Mouse (Mus musculus) heart, embryonic 16.5 days (tissue): Measurements from ENCODE around the gene Map2k6. TPM values are rescaled to one million over a fixed set of nuclear protein-coding genes. Genes with fewer than 3 reads are reported as not detected.

Source experiments
- ATAC-seq: fragments of 200-750 bp; cut with Nextera tagmentation; replicated peaks from 2 replicates; pipeline ENCODE4 v1.8.0; 2017; ENCODE audit warnings: moderate number of reproducible peaks; ENCODE audit not compliant: insufficient read depth, low FRiP score; ENCODE audit errors: extremely low read depth
- H3K27ac ChIP-seq: fragments of 300-500 bp; sonication (generic); 2 replicates; pipeline ENCODE4 v1.5.1; 2014; ENCODE audit warnings: mild to moderate bottlenecking, low read length, control low read depth, moderate library complexity
- H3K27me3 ChIP-seq: fragments of 300-500 bp; sonication (generic); 2 replicates; pipeline ENCODE4 v1.6.1; 2014; ENCODE audit warnings: low read length, mixed read lengths; ENCODE audit not compliant: control insufficient read depth, insufficient read depth
- H3K36me3 ChIP-seq: fragments of 300-500 bp; sonication (generic); 2 replicates; pipeline ENCODE4 v1.6.1; 2014; ENCODE audit not compliant: control insufficient read depth, insufficient read depth
- H3K4me1 ChIP-seq: fragments of 300-500 bp; sonication (generic); 2 replicates; pipeline ENCODE4 v1.6.1; 2014; ENCODE audit warnings: low read length, mixed read lengths; ENCODE audit not compliant: control insufficient read depth, insufficient read depth
- H3K4me2 ChIP-seq: fragments of 300-500 bp; sonication (generic); 2 replicates; pipeline ENCODE4 v1.6.1; 2014; ENCODE audit warnings: low read depth, mild to moderate bottlenecking, control low read depth, low read length
- H3K4me3 ChIP-seq: fragments of 300-500 bp; sonication (generic); 2 replicates; pipeline ENCODE4 v1.5.1; 2014; ENCODE audit warnings: mild to moderate bottlenecking, control low read depth, low read length
- H3K9ac ChIP-seq: fragments of 300-500 bp; sonication (generic); 2 replicates; pipeline ENCODE4 v1.6.1; 2014; ENCODE audit warnings: low read length, control low read depth
- H3K9me3 ChIP-seq: fragments of 300-500 bp; sonication (generic); replicated peaks from 2 replicates; pipeline ENCODE4 v1.6.1; 2016; ENCODE audit warnings: low read length; ENCODE audit not compliant: control insufficient read depth
- WGBS: fragments of 180-500 bp; shearing (Covaris S2); extraction: QIAGEN DNeasy Blood & Tissue Kit; methylation state at CpG from one replicate; pipeline ENCODE4 v1.1.7; 2014; 5-methylcytosine and 5-hydroxymethylcytosine counted together
- polyA plus RNA-seq: library from polyadenylated mRNA; unstranded; fragments of >200 nt; fragmentation: Nextera tagmentation; extraction: Ambion mirVana; gene quantifications from 2 replicates; pipeline ENCODE4 v1.2.1, GENCODE M21; 2015

The Map2k6 gene
- polyA plus RNA-seq, 1 experiment from 2014 or later: 15.4 TPM

DNA sequence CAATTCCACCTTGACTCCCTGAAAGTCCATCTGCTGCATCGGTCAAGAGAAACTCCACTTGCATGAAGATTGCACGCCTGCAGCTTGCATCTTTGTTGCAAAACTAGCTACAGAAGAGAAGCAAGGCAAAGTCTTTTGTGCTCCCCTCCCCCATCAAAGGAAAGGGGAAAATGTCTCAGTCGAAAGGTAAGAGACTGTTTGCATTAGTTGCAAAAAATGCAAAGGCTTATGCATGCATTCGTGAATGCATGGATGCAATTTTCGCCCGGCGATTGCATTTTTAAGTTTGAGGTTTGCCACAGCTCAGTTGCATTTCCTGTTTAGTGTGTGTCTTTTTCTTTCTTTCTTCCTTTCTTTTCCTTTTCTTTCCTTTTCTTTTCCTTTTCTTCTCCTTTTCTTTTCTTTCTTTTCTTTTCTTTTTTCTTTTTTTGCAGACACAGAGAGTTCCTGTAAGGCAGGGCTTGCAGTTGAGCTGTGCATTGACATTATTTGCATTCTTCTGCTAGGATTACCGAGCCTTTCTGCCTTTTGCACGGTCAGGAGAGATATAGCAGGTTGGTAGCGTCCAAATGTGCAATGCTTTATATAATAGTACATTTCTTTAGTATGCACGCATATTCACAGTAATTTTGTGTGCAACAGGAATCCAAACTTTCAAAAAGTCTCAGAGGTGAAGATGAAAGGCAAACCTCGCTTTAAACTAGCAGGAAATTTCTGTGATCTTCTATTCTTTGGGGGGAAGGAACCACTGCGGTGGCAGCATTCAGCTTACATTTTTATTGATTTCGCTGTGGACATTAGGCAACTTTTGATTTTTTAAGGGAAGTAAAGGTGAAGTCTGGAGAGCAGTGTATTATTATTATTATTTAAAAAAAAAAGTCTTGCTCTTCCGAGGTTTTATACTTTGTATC, 573 bp downstream of the Map2k6 start:
- Histone ChIP-seq H3K4me2 (peak overlapping the region; percentile 64), H3K27ac (peak overlapping the region; percentile 47), H3K9ac (peak overlapping the region; percentile 65), H3K27me3 (no peaks in the 10 kb centered on the region), H3K9me3 (no peaks in the 10 kb centered on the region), H3K4me3 (peak overlapping the region; percentile 73), H3K36me3 (no peaks in the 10 kb centered on the region), H3K4me1 (peaks cover 7% of the 10 kb centered on the region)
- WGBS: 9% methylated on average over 15 of the region's 15 CpGs
- peak; percentile 32 for ATAC-seq

DNA sequence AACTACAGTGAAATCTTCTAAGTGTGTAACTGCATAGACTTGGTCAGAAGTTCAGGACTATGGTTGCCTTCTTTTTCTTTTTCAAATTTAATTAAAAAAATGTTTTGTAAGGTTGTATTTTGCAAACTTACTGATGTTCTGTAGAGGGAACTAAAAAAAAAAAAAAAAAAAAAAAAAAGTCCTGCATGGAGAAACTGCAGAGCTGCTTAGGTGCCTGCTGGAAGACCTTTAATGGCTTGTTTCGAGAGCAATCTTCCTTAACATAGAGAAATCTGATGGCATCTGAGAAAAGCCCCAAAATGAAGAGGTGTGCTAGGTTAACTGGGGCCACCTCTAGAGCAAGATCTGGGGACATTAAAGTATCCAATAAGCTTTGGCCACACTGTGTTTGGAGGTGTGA, 1.4 kb downstream of the Map2k6 start:
- H3K4me1 ChIP-seq: peaks cover 7% of the 10 kb centered on the region
- H3K9me3 ChIP-seq: no peaks in the 10 kb centered on the region
- no peak for ATAC-seq
- 60% methylated on average over 1 of the region's 1 CpGs for WGBS
- peak overlapping the region; percentile 65 for H3K9ac ChIP-seq
- H3K27ac ChIP-seq: no peak overlapping the region; the same call in 1 of the 2 replicates
- H3K36me3 ChIP-seq: no peaks in the 10 kb centered on the region
- H3K4me2 ChIP-seq: peak overlapping the region; percentile 64
- peak overlapping the region; percentile 73 for H3K4me3 ChIP-seq
- H3K27me3 ChIP-seq: no peaks in the 10 kb centered on the region

DNA sequence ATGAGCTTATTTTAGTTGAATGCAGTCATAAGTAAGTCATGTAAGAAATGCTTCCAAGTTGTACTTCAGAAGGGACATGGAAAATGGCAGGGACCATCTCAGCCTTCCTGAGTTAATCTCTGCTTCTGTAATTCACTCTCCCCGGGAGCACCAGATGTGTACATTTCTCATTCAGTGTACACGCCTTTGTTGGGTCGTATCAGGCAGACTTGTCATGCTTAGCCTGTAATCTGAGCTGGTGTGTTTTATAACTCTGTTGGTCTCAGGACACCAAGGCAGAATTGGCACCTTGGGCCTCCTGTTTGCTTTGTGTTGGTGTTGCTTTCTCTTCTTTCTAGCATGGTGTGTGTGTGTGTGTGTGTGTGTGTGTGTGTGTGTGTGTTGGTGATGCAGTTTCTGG, 3.7 kb downstream of the Map2k6 start:
- ATAC-seq: no peak

DNA sequence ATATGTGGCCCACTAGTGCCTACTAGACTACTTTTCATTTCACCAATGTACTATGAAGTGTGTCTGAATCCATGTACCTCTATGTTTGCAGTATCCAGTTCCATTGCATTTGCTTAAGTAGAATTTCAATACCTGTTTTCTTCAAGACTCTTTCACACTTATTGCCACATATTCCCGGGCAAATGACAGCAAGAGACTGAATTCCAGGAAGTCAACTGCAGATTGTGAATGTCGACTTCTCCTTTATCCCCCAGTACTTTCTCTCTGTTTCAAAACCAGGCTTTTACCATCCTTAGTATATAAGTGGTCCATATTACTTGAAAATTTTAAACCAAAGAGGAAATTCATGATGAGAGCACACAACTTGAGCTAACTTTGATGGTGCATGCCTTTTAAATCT, 4.7 kb downstream of the Map2k6 start:
- Histone ChIP-seq H3K4me1 (peaks cover 6% of the 10 kb centered on the region), H3K4me3 (no peak overlapping the region), H3K9ac (no peak overlapping the region), H3K27ac (no peak overlapping the region), H3K4me2 (no peak overlapping the region), H3K27me3 (no peaks in the 10 kb centered on the region), H3K36me3 (no peaks in the 10 kb centered on the region), H3K9me3 (no peaks in the 10 kb centered on the region)
- WGBS: 63% methylated on average over 2 of the region's 2 CpGs
- ATAC-seq: no peak

More for the DNA sequence above, 3.7 kb downstream of the Map2k6 start:
- Histone ChIP-seq H3K9ac (no peak overlapping the region), H3K4me2 (peak overlapping the region; percentile 4; the same call in 1 of the 2 replicates), H3K36me3 (no peaks in the 10 kb centered on the region), H3K27ac (peak overlapping the region; percentile 38; the same call in 1 of the 2 replicates), H3K27me3 (no peaks in the 10 kb centered on the region), H3K4me3 (no peak overlapping the region), H3K4me1 (peaks cover 7% of the 10 kb centered on the region), H3K9me3 (no peaks in the 10 kb centered on the region)
- WGBS: 27% methylated on average over 3 of the region's 3 CpGs

DNA sequence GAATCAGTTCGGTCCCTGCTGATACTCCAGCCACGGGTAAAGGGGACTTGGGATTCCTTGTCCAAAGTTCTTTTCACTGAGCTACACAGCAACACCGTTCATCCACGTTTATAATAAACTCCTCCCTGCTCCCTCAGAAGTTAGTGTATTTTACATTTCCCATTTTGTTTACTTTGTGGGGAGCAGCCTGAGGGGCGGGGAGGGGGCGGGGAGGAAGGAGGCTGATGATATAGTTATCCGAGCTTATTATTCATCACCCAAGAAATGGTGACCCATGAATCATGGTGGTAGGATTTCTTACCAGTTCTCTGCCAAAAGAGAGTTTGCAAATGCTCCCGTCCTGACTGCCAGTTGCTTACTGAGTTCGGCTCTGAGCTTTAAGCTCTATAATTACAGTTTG, 6.7 kb downstream of the Map2k6 start:
- H3K27me3 ChIP-seq: no peaks in the 10 kb centered on the region
- 58% methylated on average over 9 of the region's 9 CpGs for WGBS
- H3K36me3 ChIP-seq: no peaks in the 10 kb centered on the region
- H3K4me1 ChIP-seq: no peaks in the 10 kb centered on the region; the same call in 1 of the 2 replicates
- no peak overlapping the region for H3K4me3 ChIP-seq
- H3K9ac ChIP-seq: no peak overlapping the region
- no peak for ATAC-seq
- no peaks in the 10 kb centered on the region for H3K9me3 ChIP-seq
- H3K27ac ChIP-seq: no peak overlapping the region
- no peak overlapping the region for H3K4me2 ChIP-seq

DNA sequence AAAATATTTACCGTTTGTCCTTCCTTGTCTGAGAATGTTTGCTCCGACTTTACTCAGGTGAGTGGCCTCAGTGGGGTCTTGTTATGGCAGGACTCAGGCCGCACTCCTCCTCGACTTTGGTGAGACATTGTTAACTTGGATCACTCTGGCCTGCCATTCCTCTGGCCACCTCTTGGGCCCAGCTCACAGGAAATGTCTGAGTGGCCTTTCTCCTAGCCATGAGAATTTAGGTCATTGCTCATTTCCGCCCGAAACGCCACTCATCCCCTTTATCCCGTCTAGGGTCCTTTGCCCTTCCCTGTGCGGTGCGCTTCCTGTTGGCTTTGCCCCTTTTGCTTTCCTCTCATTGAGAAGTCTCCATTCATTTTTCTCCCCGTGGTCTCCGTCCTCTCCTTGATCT, 10.2 kb downstream of the Map2k6 start:
- no peaks in the 10 kb centered on the region for H3K9me3 ChIP-seq
- H3K27me3 ChIP-seq: no peaks in the 10 kb centered on the region
- H3K4me2 ChIP-seq: no peak overlapping the region
- 83% methylated on average over 12 of the region's 12 CpGs for WGBS
- no peak for ATAC-seq
- no peaks in the 10 kb centered on the region for H3K36me3 ChIP-seq
- no peak overlapping the region for H3K4me3 ChIP-seq
- no peak overlapping the region for H3K9ac ChIP-seq
- H3K4me1 ChIP-seq: no peaks in the 10 kb centered on the region
- no peak overlapping the region for H3K27ac ChIP-seq

DNA sequence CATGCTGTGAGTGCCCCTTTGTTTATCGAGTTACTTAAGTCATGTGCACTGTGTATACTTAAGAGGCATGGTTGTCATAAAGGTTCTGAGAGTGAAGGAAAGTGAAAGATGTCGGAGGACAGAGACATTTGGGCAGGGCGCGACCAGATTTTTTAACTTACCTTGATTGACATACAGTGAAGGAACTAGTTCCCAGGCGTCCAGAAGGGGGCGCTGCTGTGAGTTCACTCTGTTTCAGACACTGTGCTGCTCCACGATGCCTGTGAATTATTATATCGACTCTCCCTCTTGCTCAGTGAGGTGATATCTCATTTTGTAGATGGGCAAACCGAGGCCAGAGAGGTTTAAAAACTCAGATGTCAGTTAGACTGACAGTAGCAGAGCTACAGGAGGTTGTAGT, 10.9 kb downstream of the Map2k6 start:
- Histone ChIP-seq H3K36me3 (no peaks in the 10 kb centered on the region), H3K27ac (no peak overlapping the region), H3K4me3 (no peak overlapping the region), H3K4me2 (no peak overlapping the region), H3K9me3 (no peaks in the 10 kb centered on the region), H3K27me3 (no peaks in the 10 kb centered on the region), H3K4me1 (no peaks in the 10 kb centered on the region), H3K9ac (no peak overlapping the region)
- ATAC-seq: no peak
- 66% methylated on average over 9 of the region's 9 CpGs for WGBS

DNA sequence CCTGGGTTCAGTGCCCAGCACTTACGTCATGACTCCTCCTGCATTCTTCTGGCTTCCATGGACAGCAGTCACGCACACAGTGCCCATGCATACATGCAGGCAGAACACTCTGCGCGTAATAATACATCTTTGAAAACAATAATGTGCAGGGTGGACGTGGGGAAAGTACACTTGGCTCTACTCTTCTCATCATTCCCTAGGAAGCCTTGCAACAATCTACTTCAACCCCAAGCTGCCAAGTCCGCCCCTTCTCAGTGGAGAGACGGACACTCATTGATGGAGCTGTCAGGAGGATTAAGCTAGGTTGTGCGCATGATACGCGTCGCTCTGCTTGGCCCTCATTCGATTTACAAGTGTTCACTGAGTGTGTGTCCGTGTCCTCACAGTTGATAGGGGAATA, 12.7 kb downstream of the Map2k6 start:
- Histone ChIP-seq H3K9me3 (no peaks in the 10 kb centered on the region), H3K4me3 (no peak overlapping the region), H3K36me3 (no peaks in the 10 kb centered on the region), H3K27me3 (no peaks in the 10 kb centered on the region), H3K4me1 (no peaks in the 10 kb centered on the region), H3K9ac (no peak overlapping the region), H3K27ac (no peak overlapping the region), H3K4me2 (no peak overlapping the region)
- no peak for ATAC-seq
- WGBS: 88% methylated on average over 13 of the region's 13 CpGs

DNA sequence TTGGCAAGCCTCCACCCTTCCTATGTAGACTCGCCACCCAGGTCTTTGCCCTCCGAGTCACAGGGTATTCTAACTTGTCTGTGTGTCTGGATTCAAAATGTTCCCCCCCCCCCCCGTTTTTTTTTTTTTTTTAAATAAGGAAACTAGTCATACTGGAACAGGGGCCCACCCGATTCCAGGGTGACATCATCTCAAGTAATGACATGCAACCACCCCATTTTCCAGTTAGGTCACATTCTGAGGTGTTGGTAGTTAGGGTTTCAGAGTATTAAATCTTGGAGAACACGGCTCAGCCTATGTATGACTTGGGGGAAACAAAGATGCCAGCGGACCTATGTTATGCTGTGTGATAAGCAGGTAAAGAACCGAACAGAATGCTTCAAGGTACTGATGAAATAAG, 15.3 kb downstream of the Map2k6 start:
- H3K9me3 ChIP-seq: no peaks in the 10 kb centered on the region
- WGBS: 77% methylated on average over 7 of the region's 7 CpGs
- no peak for ATAC-seq

More for the DNA sequence above, 15.3 kb downstream of the Map2k6 start:
- no peaks in the 10 kb centered on the region for H3K27me3 ChIP-seq
- no peak overlapping the region for H3K4me3 ChIP-seq
- no peaks in the 10 kb centered on the region for H3K36me3 ChIP-seq
- no peak overlapping the region for H3K9ac ChIP-seq
- no peak overlapping the region for H3K27ac ChIP-seq
- no peaks in the 10 kb centered on the region for H3K4me1 ChIP-seq
- H3K4me2 ChIP-seq: no peak overlapping the region
